Mouse (Mus musculus) megakaryocyte, embryonic 14.5 days (primary cell): ENCODE results near the gene Ephb6. TPM values are rescaled to one million over a fixed set of nuclear protein-coding genes. Genes with fewer than 3 reads are reported as not detected.

Experiments used
- H3K27me3 ChIP-seq: replicated peaks from 2 replicates; pipeline ENCODE3; 2012; ENCODE audit warnings: inconsistent platforms
- H3K36me3 ChIP-seq: replicated peaks from 2 replicates; pipeline ENCODE3; 2012; ENCODE audit warnings: low read length, inconsistent platforms, mixed read lengths
- H3K4me1 ChIP-seq: 2 replicates; pipeline ENCODE4 v1.6.1; 2012; ENCODE audit warnings: inconsistent platforms
- H3K4me3 ChIP-seq: replicated peaks from 2 replicates; pipeline ENCODE3; 2012; ENCODE audit warnings: moderate library complexity, mild to moderate bottlenecking, inconsistent platforms
- H3K9me3 ChIP-seq: 2 replicates; pipeline ENCODE4 v1.6.1; 2012; ENCODE audit warnings: inconsistent platforms
- FLI1 ChIP-seq: IDR thresholded peaks from 2 replicates; pipeline ENCODE4 v1.6.1; 2012; ENCODE audit warnings: low read length, inconsistent platforms, mixed read lengths
- GATA1 ChIP-seq: IDR thresholded peaks from 3 replicates; pipeline ENCODE4 v1.6.1; 2012; ENCODE audit warnings: mixed read lengths, low read length, inconsistent platforms, borderline replicate concordance
- polyA plus RNA-seq: library from polyadenylated mRNA; stranded (reverse); fragments of >175 nt; gene quantifications from 2 replicates; pipeline ENCODE4 v1.2.3, GENCODE M21; 2012; ENCODE audit warnings: low replicate concordance; ENCODE audit not compliant: insufficient read depth

Ephb6 gene
- polyA plus RNA-seq, 1 experiment, result 7.7 TPM

GRCm38 (mm10) chr6:41641173-41641866, 36.0 kb downstream of the Ephb6 start:
- H3K9me3 ChIP-seq, result no peaks in the 10 kb centered on the region
- no peaks in the 10 kb centered on the region for H3K4me1 ChIP-seq
- peaks cover 3% of the 10 kb centered on the region for H3K27me3 ChIP-seq
- no peaks in the 10 kb centered on the region for H3K36me3 ChIP-seq
- TF ChIP-seq GATA1 (no peak), FLI1 (no peak)
- H3K4me3 ChIP-seq, result no peak overlapping the region

- Histone ChIP-seq H3K4me1 (no peaks in the 10 kb centered on the region), H3K36me3 (no peaks in the 10 kb centered on the region), H3K27me3 (peaks cover 5% of the 10 kb centered on the region), H3K9me3 (no peaks in the 10 kb centered on the region), H3K4me3 (no peak overlapping the region)
- no peak for TF ChIP-seq GATA1
- no peak for TF ChIP-seq FLI1
These were observed 37.5 kb downstream of the Ephb6 start for GRCm38 (mm10) chr6:41642765-41643164.

- Histone ChIP-seq H3K27me3 (peaks cover 5% of the 10 kb centered on the region), H3K9me3 (no peaks in the 10 kb centered on the region), H3K36me3 (no peaks in the 10 kb centered on the region), H3K4me3 (no peak overlapping the region), H3K4me1 (no peaks in the 10 kb centered on the region)
- no peak for TF ChIP-seq FLI1
- no peak for TF ChIP-seq GATA1
These were observed 37.9 kb downstream of the Ephb6 start for GRCm38 (mm10) chr6:41643227-41643626.

GRCm38 (mm10) chr6:41646220-41646619, 40.9 kb downstream of the Ephb6 start:
- TF ChIP-seq FLI1 (no peak), GATA1 (no peak)
- Histone ChIP-seq H3K4me1 (no peaks in the 10 kb centered on the region), H3K27me3 (peaks cover 5% of the 10 kb centered on the region), H3K4me3 (no peak overlapping the region), H3K9me3 (no peaks in the 10 kb centered on the region), H3K36me3 (no peaks in the 10 kb centered on the region)

GRCm38 (mm10) chr6:41646672-41647071, 41.4 kb downstream of the Ephb6 start:
- peaks cover 5% of the 10 kb centered on the region for H3K27me3 ChIP-seq
- H3K9me3 ChIP-seq, result no peaks in the 10 kb centered on the region
- TF ChIP-seq GATA1 (no peak), FLI1 (no peak)
- no peak overlapping the region for H3K4me3 ChIP-seq
- H3K4me1 ChIP-seq, result no peaks in the 10 kb centered on the region
- H3K36me3 ChIP-seq, result no peaks in the 10 kb centered on the region

GRCm38 (mm10) chr6:41653173-41653572, 47.9 kb downstream of the Ephb6 start:
- Histone ChIP-seq H3K36me3 (no peaks in the 10 kb centered on the region), H3K9me3 (no peaks in the 10 kb centered on the region), H3K27me3 (peaks cover 4% of the 10 kb centered on the region), H3K4me3 (no peak overlapping the region), H3K4me1 (peaks cover 8% of the 10 kb centered on the region)
- TF ChIP-seq FLI1 (no peak), GATA1 (no peak)

- TF ChIP-seq GATA1, result no peak
- no peak for TF ChIP-seq FLI1
- H3K36me3 ChIP-seq, result no peaks in the 10 kb centered on the region
- H3K27me3 ChIP-seq, result peaks cover 4% of the 10 kb centered on the region
- H3K4me1 ChIP-seq, result peaks cover 8% of the 10 kb centered on the region
- no peaks in the 10 kb centered on the region for H3K9me3 ChIP-seq
- H3K4me3 ChIP-seq, result peak overlapping the region; percentile 58
These were observed 49.4 kb downstream of the Ephb6 start for GRCm38 (mm10) chr6:41654648-41655047.

GRCm38 (mm10) chr6:41658487-41658886, 53.2 kb downstream of the Ephb6 start:
- H3K36me3 ChIP-seq, result no peaks in the 10 kb centered on the region
- H3K4me3 ChIP-seq, result no peak overlapping the region
- H3K27me3 ChIP-seq, result peaks cover 4% of the 10 kb centered on the region
- H3K9me3 ChIP-seq, result no peaks in the 10 kb centered on the region
- TF ChIP-seq GATA1, result no peak
- TF ChIP-seq FLI1, result no peak
- peaks cover 8% of the 10 kb centered on the region for H3K4me1 ChIP-seq

GRCm38 (mm10) chr6:41662320-41662719, 57.0 kb downstream of the Ephb6 start:
- H3K9me3 ChIP-seq, result no peaks in the 10 kb centered on the region
- no peaks in the 10 kb centered on the region; the same call in 1 of the 2 replicates for H3K4me1 ChIP-seq
- no peak overlapping the region for H3K4me3 ChIP-seq
- peaks cover 4% of the 10 kb centered on the region for H3K27me3 ChIP-seq
- TF ChIP-seq GATA1 (no peak), FLI1 (no peak)
- H3K36me3 ChIP-seq, result no peaks in the 10 kb centered on the region

Other genes with a start within 250 kb of the Ephb6 start
- not detected in 2 replicates for gene Prss3, start 227.8 kb upstream of the Ephb6 start, polyA plus RNA-seq
- not detected in 2 replicates for gene Gm5771, start 213.1 kb upstream of the Ephb6 start, polyA plus RNA-seq
- not detected in 2 replicates for gene Gm10334, start 159.3 kb upstream of the Ephb6 start, polyA plus RNA-seq
- not detected in 2 replicates for gene Prss1, start 146.6 kb upstream of the Ephb6 start, polyA plus RNA-seq
- not detected in 2 replicates for gene Prss2, start 83.7 kb upstream of the Ephb6 start, polyA plus RNA-seq
- gene Trpv6, start 30.9 kb downstream of the Ephb6 start, polyA plus RNA-seq, result not detected in 2 replicates
- gene Trpv5, start 75.3 kb downstream of the Ephb6 start, polyA plus RNA-seq, result not detected in 2 replicates
- gene Llcfc1, start 78.9 kb downstream of the Ephb6 start, polyA plus RNA-seq, result not detected in 2 replicates
- gene Kel, start 98.9 kb downstream of the Ephb6 start, polyA plus RNA-seq, result 0.48 TPM in 1 of 2 replicates, not detected in the other
- not detected in 2 replicates for gene Olfr459, start 169.7 kb downstream of the Ephb6 start, polyA plus RNA-seq
- gene Pip, start 242.1 kb downstream of the Ephb6 start, polyA plus RNA-seq, result not detected in 2 replicates
- not detected in 2 replicates for gene Sval2, start 247.5 kb downstream of the Ephb6 start, polyA plus RNA-seq